Mouse (Mus musculus) A20 (cell line): ENCODE measurements around the gene Exoc6b.
"Not testable (repeated sequence)": the region's sequence is repeated elsewhere in the genome, so short reads cannot be mapped to it uniquely, and the experiment has no call there.

Experiments
- DNase-seq: peaks from one replicate; pipeline ENCODE4 v3.0.0-alpha.2; 2011; ENCODE audit warnings: low read depth, low spot score

Gene Exoc6b

DNA sequence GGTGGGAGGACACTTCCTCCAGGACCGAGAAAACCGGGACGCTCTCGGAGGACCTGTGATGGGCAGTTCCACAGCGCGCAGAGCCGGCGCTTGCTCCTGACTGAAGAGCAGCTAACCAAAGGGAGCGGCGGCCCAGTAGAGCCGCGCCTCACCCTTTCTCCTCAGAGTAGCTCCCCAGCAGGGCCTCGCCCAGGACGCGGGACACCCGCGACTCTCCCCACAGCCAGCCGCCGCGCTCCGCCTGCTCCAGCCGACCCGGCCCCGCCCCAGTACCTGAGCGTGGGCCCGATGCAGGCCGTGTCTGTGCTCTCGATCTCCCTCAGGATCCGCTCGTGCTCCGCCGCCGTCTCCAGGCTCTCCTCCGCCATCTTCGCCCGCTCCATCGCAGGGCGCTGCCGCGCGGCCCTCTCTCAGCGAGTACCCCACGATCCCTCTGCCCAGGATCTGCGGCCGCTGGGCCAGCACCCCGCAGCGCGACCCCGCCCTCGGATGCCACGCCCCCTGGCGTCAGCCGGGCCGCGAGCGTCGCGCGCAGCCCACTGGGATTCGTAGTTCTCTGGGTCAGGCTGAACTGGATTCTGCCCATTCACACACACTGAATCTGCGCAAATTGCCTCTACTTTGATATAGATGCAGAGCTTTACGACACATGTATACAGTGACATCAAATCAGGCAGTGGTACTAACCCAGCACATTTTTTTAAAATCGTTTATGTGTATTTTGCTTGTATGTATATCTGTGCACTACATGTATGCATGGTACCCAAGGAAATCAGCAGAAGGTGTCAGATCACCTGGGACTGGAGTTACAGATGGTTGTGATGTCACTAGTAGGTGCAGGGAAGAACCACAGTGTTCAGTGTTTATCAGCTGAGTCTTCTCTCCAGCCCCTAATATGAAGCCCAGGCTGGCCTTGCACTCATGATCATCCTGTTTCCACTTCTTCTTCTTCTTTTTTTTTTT lies at the start of gene Exoc6b:
Exoc6b (minus strand) TSS at position 491 of the 963 bp plus-strand sequence.
- DNase-seq = peak; percentile 87

DNA sequence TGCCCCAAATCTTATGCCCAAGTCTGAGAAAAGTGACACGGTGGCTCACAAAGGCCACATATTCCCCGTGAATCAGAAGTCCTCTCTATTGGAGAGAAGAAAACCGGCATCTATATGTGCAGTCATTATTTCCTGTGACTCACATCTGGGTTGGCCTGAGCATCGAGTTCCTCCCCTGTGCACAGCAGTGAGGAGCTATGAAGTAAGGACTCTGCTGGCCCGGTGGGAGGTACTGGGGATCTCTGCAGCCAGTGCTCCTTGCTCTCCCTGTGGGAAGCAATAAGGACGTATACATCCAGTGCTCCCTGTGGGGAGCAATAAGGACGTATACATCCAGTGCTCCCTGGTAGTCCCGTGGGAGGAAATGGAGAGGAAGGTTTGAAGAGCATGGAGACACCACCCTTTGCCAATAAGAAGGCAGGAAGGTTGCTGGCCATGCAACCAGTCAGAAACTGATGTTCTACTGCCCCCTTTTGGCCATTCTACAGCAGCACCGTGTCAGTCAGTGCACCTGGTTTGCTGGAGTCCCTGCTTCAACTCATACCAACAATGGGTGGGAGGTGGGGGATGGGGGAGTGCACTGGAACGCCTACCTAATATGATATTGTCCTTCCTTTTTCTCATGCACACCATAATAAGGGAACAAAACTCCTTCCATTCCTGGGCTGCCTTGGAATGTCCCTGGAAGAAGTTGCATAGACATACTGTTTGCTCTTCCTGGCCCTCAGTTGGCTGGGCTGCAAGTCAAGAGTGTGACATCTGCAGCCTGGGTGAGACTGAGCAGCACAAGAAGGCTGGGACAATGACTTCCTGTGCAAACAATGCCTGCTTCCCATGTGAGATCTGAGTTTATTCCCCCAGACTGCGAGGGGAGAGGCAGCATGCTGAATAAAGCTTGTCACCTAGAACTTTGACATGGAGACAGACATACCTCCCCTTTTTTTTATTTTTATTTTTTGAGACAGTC lies 48.5 kb upstream of the Exoc6b start:
- DNase-seq = peak; percentile 64

DNA sequence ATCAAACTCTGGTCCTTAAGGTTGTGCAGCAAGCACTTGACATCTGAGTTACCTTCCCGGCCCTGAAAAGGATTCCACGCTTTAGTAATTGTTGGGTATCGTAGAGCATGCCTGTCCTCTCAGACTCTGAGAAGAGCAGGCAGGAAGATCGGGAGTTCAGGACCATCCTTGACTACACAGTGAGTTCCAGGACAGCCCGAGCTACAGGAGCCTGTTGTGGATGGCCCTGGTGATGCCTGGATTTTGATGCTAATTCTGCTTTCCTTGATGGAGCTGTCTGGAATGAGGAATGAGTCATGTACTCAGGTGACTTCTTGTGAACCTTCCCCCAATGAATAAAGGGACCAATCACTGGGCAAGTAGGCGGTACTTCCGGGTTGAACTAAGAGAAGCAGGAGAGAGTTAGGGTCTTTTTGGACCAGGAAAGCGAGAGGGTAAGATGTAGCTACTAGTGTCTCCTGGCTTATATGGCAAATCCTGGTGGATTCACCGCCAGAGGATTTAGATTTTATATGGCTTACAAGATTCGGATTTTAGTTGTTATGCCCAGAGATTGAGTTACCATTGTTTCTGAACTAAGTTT lies 35.8 kb upstream of the Exoc6b start:
- no peak for DNase-seq

DNA sequence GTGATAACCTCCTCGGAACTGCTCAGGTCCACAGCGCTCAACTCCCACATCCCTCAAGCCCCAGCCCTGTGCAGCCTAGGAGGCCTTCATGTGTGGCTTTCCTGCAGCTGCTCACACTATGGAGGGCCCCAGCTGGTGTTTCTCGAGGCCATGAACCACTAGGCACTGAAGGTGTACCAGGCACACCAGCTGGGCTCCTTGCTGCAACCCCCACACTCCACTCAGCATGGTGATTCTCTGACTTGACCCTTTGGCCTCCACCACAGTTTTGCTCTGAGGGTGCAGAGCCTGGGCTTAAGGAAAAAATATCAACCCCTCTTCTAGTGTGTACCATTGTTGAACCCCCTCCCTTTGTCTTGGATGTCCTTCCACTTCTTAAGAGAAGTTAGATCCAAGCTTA lies 34.0 kb upstream of the Exoc6b start:
- DNase-seq = no peak

DNA sequence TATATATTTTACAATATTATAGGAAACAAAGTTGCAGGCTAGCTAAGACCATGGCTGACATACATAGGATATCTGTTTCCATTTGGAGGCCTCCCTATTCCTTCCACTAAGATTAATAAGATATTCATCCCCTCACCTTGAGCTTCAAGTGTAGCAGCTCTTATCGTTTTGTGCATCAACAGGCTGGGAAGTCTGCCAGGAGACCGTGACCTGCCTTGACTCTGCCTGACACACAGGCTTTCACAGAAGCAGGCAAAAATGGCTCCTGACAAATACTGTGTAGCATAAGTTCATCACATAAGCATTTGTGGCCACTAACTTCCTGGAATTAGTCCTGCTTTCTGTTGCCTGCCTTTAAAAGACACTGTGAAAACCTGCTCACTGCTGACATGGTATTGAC lies 27.1 kb upstream of the Exoc6b start:
- no peak for DNase-seq

DNA sequence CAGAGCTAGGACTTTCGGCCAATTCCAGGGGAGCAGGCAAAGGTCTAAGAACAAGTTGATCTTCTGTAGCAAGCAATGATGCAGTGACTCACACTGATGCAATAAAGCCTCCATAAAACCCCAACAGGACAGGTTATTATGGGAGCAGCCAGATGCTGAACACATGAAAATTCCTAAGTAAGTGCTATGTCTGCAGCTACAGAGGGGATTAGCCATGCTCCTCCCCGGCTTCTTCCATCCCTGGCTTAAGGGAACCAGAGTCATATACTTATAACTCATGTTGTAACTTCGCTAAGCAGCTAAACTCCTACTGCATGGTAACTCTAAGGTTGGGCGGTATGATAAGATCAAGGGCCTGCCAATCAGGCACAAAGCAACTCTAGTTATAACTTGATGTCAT lies 18.1 kb upstream of the Exoc6b start:
- no peak for DNase-seq

DNA sequence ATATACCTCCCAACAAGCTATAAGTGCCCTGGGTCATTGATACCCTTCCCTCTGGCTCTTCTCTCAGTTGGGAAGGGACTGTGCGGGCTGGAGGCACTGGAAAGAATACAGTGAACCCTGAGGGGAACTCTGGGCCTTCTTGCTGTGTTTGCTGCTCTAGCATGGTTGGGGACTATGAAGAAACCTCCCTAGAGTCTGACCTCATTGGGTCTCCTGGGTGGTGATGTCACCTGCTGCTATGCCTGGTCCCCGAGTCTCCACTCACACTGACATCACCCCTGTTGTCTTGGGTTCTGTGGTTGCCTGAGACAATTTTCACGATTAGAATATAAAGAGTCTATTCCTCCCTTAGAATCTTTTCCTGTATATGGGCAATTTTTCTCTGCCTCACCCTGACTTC lies 17.3 kb upstream of the Exoc6b start:
- no peak for DNase-seq

DNA sequence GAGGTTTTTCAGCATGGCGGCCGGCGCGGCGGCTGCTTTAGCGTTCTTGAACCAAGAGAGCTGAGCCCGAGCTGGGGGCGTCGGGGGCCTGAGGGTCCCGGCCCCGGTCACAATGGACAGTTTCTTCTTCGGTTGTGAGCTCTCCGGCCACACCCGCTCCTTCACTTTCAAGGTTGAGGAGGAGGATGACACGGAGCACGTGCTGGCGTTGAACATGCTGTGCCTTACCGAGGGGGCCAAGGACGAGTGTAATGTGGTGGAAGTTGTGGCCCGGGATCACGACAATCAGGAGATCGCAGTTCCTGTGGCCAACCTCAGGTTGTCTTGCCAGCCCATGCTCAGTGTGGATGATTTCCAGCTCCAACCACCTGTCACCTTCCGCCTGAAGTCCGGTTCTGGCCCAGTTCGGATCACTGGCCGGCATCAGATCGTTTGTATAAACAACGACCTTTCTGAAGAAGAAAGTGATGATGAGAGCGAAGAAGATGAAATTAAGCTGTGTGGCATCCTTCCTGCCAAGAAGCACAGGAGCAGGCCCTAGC lies 6.9 kb upstream of the Exoc6b start:
- not testable (repeated sequence) for DNase-seq

DNA sequence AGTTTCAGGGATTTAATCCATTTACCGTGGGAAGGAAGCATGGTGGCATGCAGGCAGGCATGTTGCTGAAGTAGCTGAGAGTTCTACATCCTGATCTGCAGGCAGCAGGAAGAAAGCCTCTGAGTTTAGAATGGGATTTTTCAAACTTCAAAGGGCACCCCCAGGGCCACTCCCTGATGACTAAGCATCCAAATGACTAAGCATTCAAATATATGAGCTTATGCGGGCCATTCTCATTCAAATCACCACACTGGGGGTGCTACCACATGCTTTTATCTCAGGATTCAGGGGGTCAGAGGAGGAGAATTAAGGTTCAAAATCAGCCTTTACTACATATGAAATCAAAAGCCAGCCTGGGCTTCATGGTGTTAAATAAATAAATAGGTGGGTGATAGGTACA lies 5.7 kb upstream of the Exoc6b start:
- peak; percentile 7 for DNase-seq

DNA sequence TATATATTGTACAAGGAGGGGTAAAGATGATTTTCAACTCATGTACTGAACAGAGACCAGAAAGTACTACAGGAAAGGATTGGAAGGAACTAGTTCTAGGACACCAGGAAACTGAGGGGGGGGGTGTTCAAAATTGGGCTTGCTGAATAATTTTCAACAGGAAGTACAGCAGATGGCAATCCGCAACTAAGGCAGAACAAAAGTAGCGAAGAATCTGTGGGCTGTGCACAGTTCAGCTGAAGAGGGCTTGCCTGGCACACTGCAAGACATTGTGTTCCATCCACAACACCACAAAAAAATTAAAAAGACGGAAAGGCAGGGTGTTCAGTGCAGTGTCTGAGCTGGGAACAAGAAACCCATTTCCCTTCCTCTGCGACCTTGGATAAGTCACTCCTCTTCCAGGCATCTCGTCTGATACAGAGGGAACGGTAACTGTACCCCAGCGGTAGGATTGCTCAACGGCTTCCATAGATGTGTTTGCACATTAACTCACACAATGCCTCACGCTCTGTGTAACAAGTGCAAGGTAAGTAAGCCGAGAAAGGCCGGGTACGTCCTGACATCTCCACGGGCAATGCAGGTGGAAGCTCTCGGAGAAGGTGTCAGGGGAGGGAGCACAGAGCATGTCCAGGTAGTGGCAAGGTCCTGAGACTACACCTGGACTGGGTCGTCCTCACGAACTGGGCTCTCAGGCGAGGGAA lies 841 bp downstream of the Exoc6b start:
- peak; percentile 18 for DNase-seq

DNA sequence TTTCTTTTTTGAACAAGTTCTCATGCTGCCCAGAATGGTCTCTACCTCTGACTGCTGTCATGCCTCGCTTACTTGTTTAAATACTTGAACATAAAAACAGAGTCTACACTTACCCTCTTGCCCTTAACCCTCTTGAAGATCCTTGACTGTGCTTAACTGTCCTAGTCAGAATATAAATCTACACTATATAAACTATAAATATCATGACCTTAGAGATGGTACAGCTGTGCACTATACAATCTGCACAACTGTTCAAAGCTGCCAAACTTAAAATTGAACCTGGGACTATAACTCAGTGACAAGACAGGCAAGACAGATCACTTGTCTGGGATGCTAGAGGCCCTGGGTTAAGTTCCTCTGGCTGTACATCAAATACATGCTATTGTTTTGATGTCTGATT lies 11.7 kb downstream of the Exoc6b start:
- DNase-seq = no peak

DNA sequence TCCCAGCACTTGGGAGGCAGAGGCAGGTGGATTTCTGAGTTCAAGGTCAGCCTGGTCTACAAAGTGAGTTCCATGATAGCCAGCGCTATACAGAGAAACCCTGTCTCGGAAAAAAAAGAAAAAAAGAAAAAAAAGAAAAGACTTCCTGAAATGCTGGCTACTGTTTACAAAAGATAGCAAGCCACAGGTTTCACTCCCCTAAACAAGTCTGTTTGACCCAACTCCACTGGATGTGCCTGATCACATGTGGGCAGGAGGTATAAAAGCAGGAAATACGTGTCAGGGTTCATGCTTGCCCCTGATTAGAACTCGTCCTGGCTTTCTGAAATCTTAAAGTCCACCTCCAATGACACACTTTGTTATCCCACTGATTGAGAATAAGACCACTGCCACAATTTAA lies 18.2 kb downstream of the Exoc6b start:
- no peak for DNase-seq

DNA sequence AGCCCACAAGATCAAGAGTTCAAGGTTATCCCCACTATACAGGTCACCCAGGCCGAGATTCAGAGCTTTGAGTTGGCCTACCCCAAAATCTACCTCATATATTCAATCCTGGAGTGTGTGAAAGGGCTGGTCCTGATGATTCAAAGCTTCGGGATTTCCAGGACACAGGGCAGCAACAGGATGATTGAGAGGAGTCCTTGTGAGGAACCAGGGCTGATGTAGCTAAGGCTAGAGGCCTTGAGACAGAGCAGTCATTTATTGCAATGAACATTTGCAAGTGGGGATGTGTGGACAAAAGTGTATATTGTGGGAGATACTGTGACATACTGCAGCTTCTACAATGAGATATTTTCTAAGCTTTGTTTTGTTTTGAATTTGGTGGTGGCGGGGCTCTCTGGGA lies 22.8 kb downstream of the Exoc6b start:
- DNase-seq = no peak

DNA sequence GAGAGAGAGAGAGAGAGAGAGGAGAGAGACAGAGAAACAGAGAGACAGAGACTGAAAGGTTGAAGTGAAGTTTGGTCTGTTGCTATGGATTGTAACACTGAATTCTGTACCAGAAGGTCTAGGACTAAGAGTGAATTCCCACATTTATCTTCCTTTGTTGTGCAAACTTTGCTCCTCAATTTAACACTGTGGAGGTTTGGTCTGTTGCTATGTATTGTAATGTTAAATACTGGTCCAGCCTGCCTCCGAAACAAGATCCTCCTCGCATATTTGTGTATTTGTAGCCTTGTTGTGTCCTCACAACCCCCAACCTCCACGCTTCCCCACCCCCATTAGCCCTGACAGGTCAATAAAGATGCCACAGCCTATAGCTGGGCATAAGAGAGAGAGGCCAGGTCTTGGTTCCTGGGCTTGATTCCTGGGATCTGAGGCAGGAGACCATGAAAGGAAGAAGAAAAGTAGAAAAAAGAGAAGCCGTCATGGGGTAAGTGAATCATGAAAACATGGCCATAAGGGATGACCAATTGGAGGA lies 24.6 kb downstream of the Exoc6b start:
- DNase-seq = no peak

DNA sequence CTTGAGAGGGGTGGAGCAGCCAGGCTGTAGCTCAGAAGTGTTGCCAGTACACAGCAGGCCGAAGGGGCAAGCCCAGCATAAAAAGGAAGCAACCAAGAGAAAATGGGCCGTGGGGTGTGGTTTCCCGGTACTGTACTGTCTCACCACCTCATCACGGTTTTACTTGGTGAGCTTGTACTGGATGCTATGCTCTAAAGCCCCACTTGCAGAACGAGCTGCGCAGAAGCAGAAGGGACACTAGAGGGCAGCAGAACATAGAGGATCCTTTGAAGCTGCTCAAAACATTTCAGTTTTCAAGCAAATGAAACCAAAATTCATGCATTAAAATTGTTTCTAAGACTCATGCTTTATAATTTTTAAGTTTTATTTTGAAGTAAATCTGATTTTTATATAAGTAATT lies 31.6 kb downstream of the Exoc6b start:
- peak; percentile 73 for DNase-seq

DNA sequence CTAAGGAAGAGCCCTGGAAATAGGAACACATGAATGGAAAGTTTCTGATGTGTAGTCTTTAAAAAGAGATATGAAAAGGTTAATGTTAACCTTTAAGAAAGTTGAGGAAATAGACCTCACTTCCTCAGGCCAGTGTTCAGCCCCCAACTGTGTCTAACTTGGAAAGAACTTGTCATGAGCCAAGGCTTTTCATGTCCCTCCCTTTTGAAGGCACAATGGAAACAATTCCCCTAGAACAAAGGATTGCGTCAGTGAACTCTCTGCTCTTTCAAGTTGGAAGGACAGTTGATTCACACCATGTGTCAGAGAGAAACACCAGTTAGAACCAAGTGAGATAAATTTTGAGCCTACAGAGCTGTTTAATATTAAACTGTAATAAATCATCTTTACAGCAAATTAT lies 39.6 kb downstream of the Exoc6b start:
- no peak for DNase-seq

DNA sequence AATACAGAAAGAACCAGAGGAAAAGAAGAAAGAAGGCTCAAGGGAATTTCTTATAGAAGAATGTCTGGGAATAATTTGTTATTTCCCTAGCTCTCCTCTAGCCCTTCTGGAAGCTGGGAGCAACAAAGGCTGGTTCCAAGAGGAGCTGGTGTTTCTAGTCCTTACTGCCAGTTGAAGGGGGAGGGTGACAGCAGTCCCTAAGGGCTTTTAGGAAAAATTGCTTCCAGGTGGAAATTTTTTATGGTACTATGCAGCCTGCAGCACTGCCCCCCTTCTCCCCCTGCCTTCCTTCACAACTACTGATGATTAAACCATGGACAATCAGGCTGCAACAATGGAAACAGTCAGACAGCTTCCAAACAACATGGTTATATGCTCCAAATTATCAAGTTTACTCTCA lies 44.9 kb downstream of the Exoc6b start:
- DNase-seq = no peak

DNA sequence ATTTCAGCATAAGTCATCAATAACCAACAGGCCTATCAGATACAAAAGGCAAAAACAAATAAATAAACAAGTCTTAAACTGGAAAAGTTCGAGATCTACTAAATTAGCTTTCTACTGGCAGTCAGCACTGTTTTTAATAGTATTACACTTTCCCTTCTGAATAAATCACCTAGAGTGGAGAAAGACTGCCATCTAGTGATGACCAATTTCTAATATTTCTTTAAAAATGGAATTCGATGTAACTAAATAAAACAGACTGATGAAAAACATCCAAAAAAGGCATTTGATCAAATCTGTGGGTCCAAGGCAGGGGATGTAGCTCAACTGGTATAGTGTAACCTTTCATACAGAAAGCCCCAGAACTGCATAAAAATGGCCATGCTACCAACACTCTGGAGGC lies 52.3 kb downstream of the Exoc6b start:
- peak; percentile 52 for DNase-seq

DNA sequence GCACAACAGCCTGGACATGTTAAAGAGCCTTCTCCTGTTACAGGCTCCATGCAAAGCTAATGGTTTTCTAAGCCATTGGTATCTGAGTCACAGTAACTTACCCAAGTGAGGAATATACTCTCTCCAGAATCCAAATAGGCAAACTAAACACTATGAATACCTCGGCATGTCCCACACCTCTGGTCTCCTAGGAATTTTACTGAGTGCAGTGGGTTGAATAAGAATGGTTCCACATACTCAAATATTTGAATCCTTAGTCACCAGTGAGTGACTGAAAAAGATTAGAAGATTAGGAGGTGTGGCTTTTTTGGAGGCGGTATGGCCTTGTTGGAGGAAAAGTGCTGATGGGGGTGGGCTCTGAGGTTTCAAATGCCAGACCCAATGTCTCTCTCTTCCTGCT lies 55.4 kb downstream of the Exoc6b start:
- DNase-seq = no peak

DNA sequence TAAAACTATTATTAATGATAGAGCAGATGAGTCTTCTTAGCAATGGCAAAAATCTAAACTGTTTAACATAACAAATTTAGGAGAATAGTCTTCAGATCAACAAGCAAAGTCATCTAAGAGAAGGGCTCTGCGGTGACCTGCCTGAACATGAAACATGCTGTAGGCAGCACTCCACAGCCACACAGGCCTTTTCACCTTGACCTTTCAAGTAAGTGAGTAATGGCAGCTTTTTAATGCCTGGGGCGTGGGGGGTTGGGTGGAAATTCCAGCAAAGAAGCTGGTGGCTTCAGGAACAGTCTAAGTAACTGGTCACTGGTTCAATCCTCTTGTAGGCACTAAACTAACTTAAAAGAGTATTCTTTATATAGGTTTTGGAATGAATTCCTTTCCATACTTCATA lies 58.9 kb downstream of the Exoc6b start:
- DNase-seq = no peak

DNA sequence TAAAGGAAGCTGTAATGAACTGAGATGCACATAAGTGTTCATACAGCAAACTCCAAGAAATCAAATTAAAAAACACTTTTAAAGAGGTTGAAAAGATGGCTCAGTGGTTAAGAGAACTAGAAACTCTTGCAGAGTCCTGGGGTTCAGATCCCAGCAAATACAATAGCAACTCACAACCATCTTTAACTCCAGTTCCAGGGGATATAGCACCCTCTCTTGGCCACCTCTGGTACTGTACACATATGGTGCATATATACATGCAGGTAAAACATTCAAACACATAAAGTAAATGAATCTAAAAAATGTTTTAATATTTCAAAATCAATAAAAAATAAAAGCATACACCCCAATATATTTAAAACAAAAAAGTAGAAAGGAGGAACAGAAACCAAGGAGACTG lies 73.9 kb downstream of the Exoc6b start:
- DNase-seq = no peak
